Mouse (Mus musculus) liver, postnatal 0 days (tissue): Measurements from ENCODE around the gene Cux2.

Source experiments
- CTCF ChIP-seq: sonication (generic); IDR thresholded peaks from 2 replicates; pipeline ENCODE4 v1.5.1; 2016; ENCODE audit warnings: antibody characterized with exemption, low read depth
- EP300 ChIP-seq: IDR thresholded peaks from 2 replicates; pipeline ENCODE4 v1.6.1; 2016; ENCODE audit warnings: antibody characterized with exemption, low read depth, mild to moderate bottlenecking

DNA sequence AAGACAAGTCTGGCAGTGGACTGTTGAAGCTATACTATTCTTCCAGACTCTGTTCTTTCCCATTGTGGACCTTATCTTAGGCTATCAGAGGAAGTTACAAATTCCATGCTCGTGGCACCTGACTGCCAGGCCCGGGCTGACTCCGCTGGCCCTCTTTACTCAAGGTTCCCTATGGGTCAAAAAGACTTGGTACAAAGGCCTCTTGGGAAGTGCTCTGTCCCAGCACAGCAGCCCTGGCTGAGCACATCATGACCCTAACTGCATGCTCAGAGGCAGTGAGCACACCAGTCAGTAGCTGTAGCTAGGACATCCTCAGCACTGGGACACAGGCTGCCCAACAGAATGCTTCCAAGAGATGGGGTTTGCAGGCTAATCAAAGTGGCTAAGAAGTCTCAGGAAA lies 229.2 kb downstream of the Cux2 start:
- TF ChIP-seq CTCF (no peak), EP300 (no peak)
